Mouse (Mus musculus): Measurements from ENCODE around the gene Ntm. TPM values are rescaled to one million over a fixed set of nuclear protein-coding genes. Genes with fewer than 3 reads are reported as not detected.

The Ntm gene
- polyA plus RNA-seq, 1 experiment from 2014 or later, result 61.4 TPM

DNA sequence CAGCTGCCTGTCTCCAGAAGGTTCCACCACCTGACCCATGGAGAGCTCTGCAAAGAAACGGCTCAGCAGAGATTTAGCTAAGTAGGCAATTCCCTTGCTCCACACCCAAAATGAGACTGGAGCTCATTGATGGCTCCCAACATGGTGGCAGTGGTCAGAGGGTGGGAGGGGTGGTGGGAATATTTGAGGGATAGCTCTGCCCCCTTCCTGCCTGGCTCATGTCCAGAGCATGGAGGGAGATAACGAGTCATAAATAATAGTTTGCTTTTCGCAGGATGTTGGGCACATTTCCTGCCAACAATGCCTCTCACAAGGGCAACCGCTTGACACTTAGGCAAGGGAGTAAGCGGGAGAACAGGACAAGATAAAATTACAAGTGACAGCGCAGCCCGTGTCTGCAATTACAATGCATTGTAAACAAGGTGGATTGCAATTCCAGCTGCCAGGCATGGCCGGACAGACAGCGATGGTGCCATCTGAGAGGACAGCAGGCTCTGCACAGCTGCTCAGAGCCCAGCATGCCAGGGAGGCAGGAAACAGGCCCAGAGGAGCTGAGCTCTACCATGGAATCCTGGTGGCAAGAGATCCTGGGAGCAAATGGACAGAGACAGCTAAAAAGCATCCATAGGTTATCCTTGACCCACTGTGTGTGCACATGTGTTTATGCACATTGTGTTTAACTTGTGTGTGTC is 224.0 kb downstream of the Ntm start:
- Histone ChIP-seq H3K4me1 (no peaks in the 10 kb centered on the region), H3K27ac (no peak overlapping the region), H3K4me3 (no peak overlapping the region), H3K36me3 (ENCODE audit: poor library complexity, severe bottlenecking) (no peaks in the 10 kb centered on the region), H3K9ac (no peak overlapping the region), H3K27me3 (no peaks in the 10 kb centered on the region; the same call in 1 of the 2 replicates), H3K9me3 (replicated peaks) (no peaks in the 10 kb centered on the region), H3K4me2 (no peak overlapping the region)
- WGBS, result 73% methylated on average over 9 of the region's 9 CpGs
- ATAC-seq, result no peak

DNA sequence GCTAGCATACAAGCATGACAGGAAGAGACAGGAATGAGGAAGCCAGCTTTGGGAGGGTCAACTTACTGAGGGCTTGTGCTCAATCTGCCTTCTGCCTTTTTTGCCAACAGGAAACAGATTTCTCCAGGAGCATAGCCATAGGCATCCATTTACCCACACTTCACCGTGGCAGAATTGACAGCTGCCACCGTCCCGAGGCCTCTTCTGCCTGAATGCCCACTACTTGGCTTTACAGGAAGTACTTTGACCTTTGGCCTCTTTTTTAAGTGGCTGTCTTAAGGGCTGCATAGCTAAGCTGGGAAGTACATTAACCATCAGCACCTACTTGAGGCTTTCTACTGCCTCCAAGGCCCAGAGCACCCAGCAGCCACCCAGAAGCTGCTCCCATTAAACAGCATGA is 226.9 kb downstream of the Ntm start:
- no peaks in the 10 kb centered on the region; the same call in 1 of the 2 replicates for H3K27me3 ChIP-seq
- H3K4me1 ChIP-seq, result no peaks in the 10 kb centered on the region
- no peak overlapping the region for H3K4me3 ChIP-seq
- no peak overlapping the region for H3K4me2 ChIP-seq
- WGBS, result 53% methylated on average over 3 of the region's 3 CpGs
- H3K36me3 ChIP-seq (ENCODE audit: poor library complexity, severe bottlenecking), result no peaks in the 10 kb centered on the region
- ATAC-seq, result no peak
- no peaks in the 10 kb centered on the region for H3K9me3 ChIP-seq (replicated peaks)
- H3K27ac ChIP-seq, result no peak overlapping the region
- no peak overlapping the region for H3K9ac ChIP-seq

DNA sequence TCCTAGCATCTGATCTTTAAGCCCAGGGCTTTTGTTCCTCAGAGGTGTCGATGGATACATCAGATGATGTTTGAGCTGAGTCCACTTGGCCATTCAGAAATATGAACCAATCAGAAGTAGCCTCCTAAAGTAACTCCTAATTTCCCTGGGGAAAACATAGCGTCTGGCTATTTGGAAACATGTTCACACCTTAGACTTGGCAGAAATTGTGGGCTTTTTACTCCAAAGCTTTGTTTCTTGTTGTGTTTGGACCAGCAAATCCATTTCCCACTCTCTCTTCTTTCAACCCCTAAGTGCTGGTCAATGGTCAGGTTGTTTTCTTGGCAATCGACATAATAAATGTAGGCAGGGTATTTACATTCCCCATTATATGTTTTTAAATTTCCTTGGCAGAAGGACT is 230.0 kb downstream of the Ntm start:
- Histone ChIP-seq H3K36me3 (ENCODE audit: poor library complexity, severe bottlenecking) (no peaks in the 10 kb centered on the region), H3K27ac (no peak overlapping the region), H3K4me3 (no peak overlapping the region), H3K4me1 (peaks cover 3% of the 10 kb centered on the region; the same call in 1 of the 2 replicates), H3K9ac (no peak overlapping the region), H3K9me3 (replicated peaks) (no peaks in the 10 kb centered on the region), H3K4me2 (no peak overlapping the region), H3K27me3 (no peaks in the 10 kb centered on the region; the same call in 1 of the 2 replicates)
- ATAC-seq, result no peak; the same call in 1 of the 2 replicates
- WGBS, result 58% methylated on average over 3 of the region's 3 CpGs

DNA sequence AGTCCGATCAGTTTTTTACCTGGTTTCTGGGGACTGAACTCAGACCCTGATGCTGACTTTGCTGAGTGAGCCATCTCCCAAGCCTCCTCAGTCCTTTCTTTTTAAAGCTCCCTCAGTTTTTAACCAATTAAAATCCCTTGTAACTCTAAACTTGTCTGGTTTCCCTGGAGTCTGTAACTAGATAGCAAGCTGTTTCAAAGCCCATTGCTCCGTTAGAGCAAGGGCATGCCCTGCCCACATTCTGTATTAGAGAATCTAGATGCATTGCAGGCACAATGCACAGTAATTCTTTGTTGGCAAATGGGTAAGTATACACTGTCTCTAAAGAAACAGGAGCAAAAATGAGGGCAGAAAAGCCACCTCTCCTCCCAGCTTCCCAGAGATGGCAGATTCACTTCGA is 231.3 kb downstream of the Ntm start:
- Histone ChIP-seq H3K4me2 (no peak overlapping the region), H3K36me3 (ENCODE audit: poor library complexity, severe bottlenecking) (no peaks in the 10 kb centered on the region)

DNA sequence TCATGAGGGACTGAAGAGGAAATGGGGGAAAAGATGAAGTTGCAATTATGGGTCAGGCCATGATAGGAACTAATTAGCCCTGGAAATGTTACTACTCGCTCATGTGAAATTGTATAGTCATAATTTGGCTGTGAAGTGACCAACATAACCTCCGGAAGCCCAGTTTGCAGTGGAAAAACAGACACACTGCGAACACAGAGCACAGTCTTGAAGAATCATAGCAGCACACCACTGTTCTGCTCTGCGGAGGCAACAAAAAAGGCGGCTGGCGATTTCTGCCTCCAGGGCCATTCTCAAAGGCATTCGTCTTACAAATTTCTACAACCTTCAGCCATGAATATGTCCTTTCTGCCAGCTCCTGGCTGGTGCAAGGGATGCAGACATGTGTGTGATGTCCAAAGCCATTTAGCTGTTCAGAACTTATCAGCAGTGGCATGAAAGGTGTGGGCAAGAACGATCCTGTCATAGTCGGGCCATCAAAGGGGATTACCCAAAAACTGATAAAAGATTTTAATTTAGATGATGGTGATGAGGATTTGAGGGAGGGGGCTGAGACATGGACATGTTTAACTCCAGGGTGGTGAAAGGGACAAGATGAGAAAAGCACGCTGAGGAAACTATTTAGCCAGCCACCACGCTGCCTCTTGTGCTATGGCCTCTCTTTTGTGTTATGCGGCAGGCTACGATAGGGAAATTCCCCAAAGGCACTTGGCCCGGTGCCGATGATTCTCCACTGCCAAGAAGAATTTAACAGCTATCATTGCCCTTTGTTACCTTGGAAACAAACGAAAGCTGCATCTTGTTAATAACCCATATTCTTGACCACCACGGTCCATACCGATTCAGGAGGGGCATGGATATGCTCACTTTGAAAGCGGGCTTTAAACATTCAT is 235.2 kb downstream of the Ntm start:
- Histone ChIP-seq H3K27me3 (no peaks in the 10 kb centered on the region), H3K36me3 (ENCODE audit: poor library complexity, severe bottlenecking) (no peaks in the 10 kb centered on the region), H3K27ac (no peak overlapping the region), H3K4me3 (no peak overlapping the region), H3K4me2 (no peak overlapping the region), H3K9ac (no peak overlapping the region), H3K4me1 (peaks cover 10% of the 10 kb centered on the region), H3K9me3 (replicated peaks) (no peaks in the 10 kb centered on the region)
- 64% methylated on average over 19 of the region's 19 CpGs for WGBS
- no peak for ATAC-seq

More for the DNA sequence above, 231.3 kb downstream of the Ntm start:
- no peak for ATAC-seq
- Histone ChIP-seq H3K27me3 (no peaks in the 10 kb centered on the region; the same call in 1 of the 2 replicates), H3K4me1 (peaks cover 10% of the 10 kb centered on the region), H3K4me3 (no peak overlapping the region), H3K27ac (no peak overlapping the region), H3K9me3 (replicated peaks) (no peaks in the 10 kb centered on the region), H3K9ac (no peak overlapping the region)
- WGBS, result 59% methylated on average over 3 of the region's 3 CpGs

DNA sequence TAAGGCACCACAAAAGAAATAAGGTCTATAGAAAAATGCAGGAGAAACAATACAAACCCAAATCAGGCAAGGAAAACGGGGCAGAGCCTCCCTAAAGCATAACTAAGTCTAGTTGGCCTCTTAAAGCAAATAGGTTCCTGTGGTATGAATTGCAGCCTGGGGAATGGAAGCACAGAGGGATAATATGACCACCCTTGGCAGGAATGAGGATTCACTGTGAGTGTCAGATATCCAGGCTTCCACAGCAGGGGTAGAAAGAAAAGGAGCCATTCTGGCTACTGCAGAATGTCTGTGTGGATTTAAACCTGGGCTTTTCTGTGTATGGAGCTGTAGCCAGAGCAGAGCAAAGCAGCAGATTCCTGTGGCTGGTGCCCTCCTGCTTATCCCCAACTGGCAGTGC is 241.5 kb downstream of the Ntm start:
- Histone ChIP-seq H3K27ac (no peak overlapping the region), H3K4me2 (no peak overlapping the region), H3K27me3 (no peaks in the 10 kb centered on the region), H3K9me3 (replicated peaks) (no peaks in the 10 kb centered on the region), H3K9ac (no peak overlapping the region), H3K36me3 (ENCODE audit: poor library complexity, severe bottlenecking) (no peaks in the 10 kb centered on the region), H3K4me3 (no peak overlapping the region), H3K4me1 (peaks cover 10% of the 10 kb centered on the region)
- no peak for ATAC-seq
- 3% methylated on average over 1 of the region's 1 CpGs for WGBS

DNA sequence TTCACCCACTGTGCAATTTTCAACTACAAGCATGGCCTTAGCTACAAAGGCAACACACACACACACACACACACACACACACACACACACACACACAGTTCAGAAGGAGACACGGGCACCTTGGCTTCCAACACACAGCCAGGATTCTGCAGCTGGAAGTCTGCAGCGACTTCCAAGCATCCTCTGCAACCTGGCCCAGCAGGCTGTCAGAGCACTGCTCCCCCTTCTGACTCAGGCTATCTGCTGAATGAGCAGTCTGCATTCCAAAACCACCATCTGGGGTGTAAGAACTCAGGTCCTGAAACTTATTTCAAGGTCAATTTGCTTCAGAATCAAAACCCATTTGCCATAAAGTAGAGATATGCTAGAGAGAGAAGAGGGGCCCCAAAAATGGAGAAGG is 246.1 kb downstream of the Ntm start:
- H3K4me3 ChIP-seq, result no peak overlapping the region
- no peak overlapping the region for H3K9ac ChIP-seq
- H3K27ac ChIP-seq, result no peak overlapping the region
- H3K4me1 ChIP-seq, result peaks cover 10% of the 10 kb centered on the region
- no peaks in the 10 kb centered on the region for H3K9me3 ChIP-seq (replicated peaks)
- no peaks in the 10 kb centered on the region for H3K27me3 ChIP-seq
- H3K4me2 ChIP-seq, result no peak overlapping the region
- no peaks in the 10 kb centered on the region for H3K36me3 ChIP-seq (ENCODE audit: poor library complexity, severe bottlenecking)
- WGBS, result 62% methylated on average over 2 of the region's 2 CpGs
- no peak for ATAC-seq

DNA sequence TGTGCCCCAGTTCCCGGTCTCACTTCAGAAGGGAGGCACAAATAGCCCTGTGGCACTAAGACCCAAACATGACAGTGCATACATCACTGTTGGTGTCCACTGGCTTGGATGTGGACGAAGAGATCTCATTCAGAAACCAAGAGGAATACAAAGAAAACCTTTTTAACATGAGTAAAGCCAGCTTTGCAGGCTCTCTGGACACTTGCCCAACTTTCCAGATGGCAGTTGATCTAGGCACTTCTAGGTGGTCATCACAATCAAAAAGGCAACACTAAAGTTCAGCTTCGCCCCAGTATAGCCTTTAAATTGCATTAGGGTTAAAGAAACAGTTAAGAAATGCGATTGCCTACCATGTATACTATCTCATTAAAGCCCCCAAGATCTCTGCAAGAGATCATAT is 264.7 kb downstream of the Ntm start:
- no peaks in the 10 kb centered on the region for H3K36me3 ChIP-seq (ENCODE audit: poor library complexity, severe bottlenecking)
- H3K9me3 ChIP-seq (replicated peaks), result no peaks in the 10 kb centered on the region
- no peak overlapping the region for H3K4me3 ChIP-seq
- no peaks in the 10 kb centered on the region for H3K27me3 ChIP-seq
- H3K4me2 ChIP-seq, result no peak overlapping the region
- H3K4me1 ChIP-seq, result peaks cover 9% of the 10 kb centered on the region
- H3K27ac ChIP-seq, result no peak overlapping the region
- no peak overlapping the region for H3K9ac ChIP-seq
- ATAC-seq, result no peak
- WGBS, result 87% methylated on average over 4 of the region's 4 CpGs

DNA sequence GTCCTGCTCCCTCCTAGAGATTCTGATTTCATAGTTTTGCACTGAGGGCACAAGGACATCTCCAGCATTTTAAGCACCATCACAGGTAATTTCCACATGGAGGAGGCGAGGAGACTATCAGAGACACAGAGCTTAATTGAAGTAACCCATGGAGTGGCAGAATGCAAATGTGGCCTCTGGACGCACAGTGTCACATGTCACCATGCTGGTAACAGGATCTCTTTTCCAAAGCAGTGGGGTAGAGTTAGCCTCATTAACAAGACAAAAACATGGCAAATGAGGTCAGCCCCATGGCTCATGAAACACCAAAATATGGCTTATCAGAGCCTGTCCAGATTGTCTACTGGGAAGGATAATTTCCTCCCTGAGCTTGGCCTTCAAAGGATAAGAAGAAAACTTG is 268.8 kb downstream of the Ntm start:
- Histone ChIP-seq H3K9me3 (replicated peaks) (no peaks in the 10 kb centered on the region), H3K9ac (no peak overlapping the region), H3K4me1 (peaks cover 20% of the 10 kb centered on the region), H3K27ac (no peak overlapping the region), H3K4me3 (no peak overlapping the region), H3K4me2 (no peak overlapping the region), H3K27me3 (no peaks in the 10 kb centered on the region), H3K36me3 (ENCODE audit: poor library complexity, severe bottlenecking) (no peaks in the 10 kb centered on the region)
- 21% methylated on average over 2 of the region's 2 CpGs for WGBS
- ATAC-seq, result no peak

DNA sequence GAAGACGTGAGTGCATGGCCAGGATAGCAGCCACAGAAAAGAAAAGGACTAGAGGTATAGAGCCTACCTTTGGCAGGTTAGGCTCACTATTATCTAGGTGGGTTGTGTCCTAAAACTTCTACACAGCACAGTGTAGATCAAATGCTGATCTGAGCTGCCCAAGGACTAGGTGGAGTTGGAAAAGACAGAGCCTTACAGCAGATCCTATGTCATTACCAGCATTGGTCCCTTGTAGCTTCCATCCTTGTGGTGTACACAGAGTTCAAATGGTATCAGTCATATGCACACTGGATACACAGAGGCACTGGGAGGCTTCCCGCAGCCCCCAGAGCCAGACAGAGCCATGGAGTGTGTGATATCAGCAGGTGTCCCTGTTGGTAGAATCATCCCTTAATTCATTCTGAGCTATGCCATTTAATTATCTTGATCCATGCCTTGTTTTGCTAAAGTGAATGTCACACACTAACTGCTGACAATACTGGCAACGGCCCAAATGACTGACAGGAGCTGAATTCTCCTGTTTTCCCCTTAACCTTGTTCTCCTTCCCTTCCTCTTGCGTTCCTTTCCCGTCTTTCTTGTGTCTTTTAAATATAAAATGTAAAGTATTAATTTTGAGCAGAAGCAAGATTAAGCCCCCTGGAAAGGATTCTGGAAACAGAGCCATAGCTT is 271.6 kb downstream of the Ntm start:
- 52% methylated on average over 5 of the region's 5 CpGs for WGBS
- no peaks in the 10 kb centered on the region for H3K9me3 ChIP-seq (replicated peaks)
- no peak for ATAC-seq
- H3K36me3 ChIP-seq (ENCODE audit: poor library complexity, severe bottlenecking), result no peaks in the 10 kb centered on the region
- peaks cover 20% of the 10 kb centered on the region for H3K4me1 ChIP-seq
- H3K27ac ChIP-seq, result no peak overlapping the region
- H3K27me3 ChIP-seq, result no peaks in the 10 kb centered on the region
- no peak overlapping the region for H3K4me2 ChIP-seq
- no peak overlapping the region for H3K9ac ChIP-seq
- no peak overlapping the region for H3K4me3 ChIP-seq

DNA sequence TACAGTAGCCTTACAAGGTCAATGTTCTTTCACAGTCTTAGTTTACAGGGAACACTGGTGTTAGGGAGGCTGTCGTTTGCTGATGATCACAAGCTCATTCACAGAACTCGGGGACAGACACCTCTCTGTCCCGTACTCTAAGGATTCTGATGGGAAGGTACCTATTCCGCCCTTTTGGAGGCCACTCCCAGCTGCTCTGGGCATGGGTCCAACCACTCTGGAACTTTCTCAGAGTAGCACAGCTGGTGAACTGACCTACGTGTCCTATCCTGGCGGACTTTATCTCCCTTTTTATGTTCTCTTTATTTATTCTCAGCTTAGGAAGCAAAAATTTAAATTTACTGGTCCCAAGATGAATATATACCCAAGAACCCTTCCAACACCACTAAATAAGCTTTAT is 280.7 kb downstream of the Ntm start:
- Histone ChIP-seq H3K27me3 (no peaks in the 10 kb centered on the region), H3K27ac (no peak overlapping the region), H3K4me3 (no peak overlapping the region), H3K9me3 (replicated peaks) (no peaks in the 10 kb centered on the region), H3K36me3 (ENCODE audit: poor library complexity, severe bottlenecking) (no peaks in the 10 kb centered on the region), H3K4me2 (no peak overlapping the region), H3K4me1 (peaks cover 18% of the 10 kb centered on the region), H3K9ac (no peak overlapping the region)
- ATAC-seq, result no peak
- 73% methylated on average over 6 of the region's 6 CpGs for WGBS

DNA sequence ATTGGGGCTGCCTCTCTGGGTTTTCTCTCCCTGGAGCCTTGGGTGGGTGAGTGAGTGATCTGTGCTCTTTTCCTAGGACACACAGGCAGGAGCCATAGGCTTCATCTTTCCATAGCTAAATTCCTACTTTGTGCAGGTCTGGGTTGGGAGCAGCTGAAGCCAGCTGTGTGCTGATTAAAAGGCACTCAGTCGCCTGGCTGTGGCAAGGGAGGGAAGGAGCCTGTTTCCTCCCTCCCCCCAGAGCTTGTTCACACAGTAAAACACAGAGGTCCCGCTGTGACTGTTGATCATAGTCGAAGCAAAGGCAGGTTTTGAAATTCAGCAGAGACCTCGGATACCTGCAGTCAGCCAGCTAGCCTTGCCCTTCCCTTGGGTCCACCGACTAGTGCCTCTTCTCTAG is 282.3 kb downstream of the Ntm start:
- peaks cover 18% of the 10 kb centered on the region for H3K4me1 ChIP-seq
- no peak overlapping the region for H3K9ac ChIP-seq
- H3K36me3 ChIP-seq (ENCODE audit: poor library complexity, severe bottlenecking), result no peaks in the 10 kb centered on the region
- ATAC-seq, result no peak
- no peak overlapping the region for H3K4me2 ChIP-seq
- no peak overlapping the region for H3K4me3 ChIP-seq
- H3K27me3 ChIP-seq, result no peaks in the 10 kb centered on the region
- no peak overlapping the region for H3K27ac ChIP-seq
- WGBS, result 9% methylated on average over 5 of the region's 5 CpGs
- H3K9me3 ChIP-seq (replicated peaks), result no peaks in the 10 kb centered on the region
